In genomic region chr6:100109979-100110378, GRCm38 (mm10) we compare ENCODE assay signal across 9 mouse cellular contexts.
DNase-seq lines count a peak whose midpoint lies in the region; ATAC-seq and TF ChIP-seq lines count a peak whose summit lies in the region.
"Had no signal": no experiment of that assay in that cellular context is flagged by ENCODE, and none has a peak within 500 bp of the region (broad histone marks: within the 10 kb centered on the region; RNA-seq: fewer than 3 reads in every experiment).

No protein-coding gene starts in this region.

- WGBS in heart, embryonic 14.5 days = 8% methylated on average over 7 of the region's 7 CpGs
- WGBS in liver, embryonic 11.5 days = 27% methylated on average over 7 of the region's 7 CpGs
- 31% methylated on average over 7 of the region's 7 CpGs for whole genome bisulfite sequencing in stomach, postnatal 0 days
- WGBS in midbrain, embryonic 16.5 days = 73% methylated on average over 7 of the region's 7 CpGs
- 78% methylated on average over 7 of the region's 7 CpGs for WGBS in limb, embryonic 10.5 days

- no peak overlapping the region for H3K9ac ChIP-seq in heart, embryonic 14.5 days (ENCODE audit: low read length)
- no peak overlapping the region for H3K9ac ChIP-seq in liver, embryonic 11.5 days (ENCODE audit: low read depth, low read length)
- H3K9ac ChIP-seq in stomach, postnatal 0 days (ENCODE audit: low read length) = no peak overlapping the region
- H3K9ac ChIP-seq in midbrain, embryonic 16.5 days (ENCODE audit: low read depth, low read length) = no peak overlapping the region
- H3K9ac ChIP-seq: limb, embryonic 13.5 days had no signal

- H3K27ac ChIP-seq in heart, embryonic 14.5 days (replicated peaks in 1 of 2; ENCODE audit: control insufficient read depth in 1 of 2, insufficient read depth in 1 of 2, low read depth in 2 of 2, low read length in 2 of 2) = peak overlapping the region in 1 of 2 experiments; percentile 42; a peak in 1 of 4 replicates
- H3K27ac ChIP-seq in liver, embryonic 11.5 days (ENCODE audit: low read depth, low read length) = no peak overlapping the region
- H3K27ac ChIP-seq in stomach, postnatal 0 days (replicated peaks) = no peak overlapping the region
- no peak overlapping the region for H3K27ac ChIP-seq in midbrain, embryonic 16.5 days (ENCODE audit: low read length)
- no peak overlapping the region for H3K27ac ChIP-seq in limb, embryonic 10.5 days
- H3K27ac ChIP-seq: limb, embryonic 13.5 days had no signal

- TF ChIP-seq EP300 in stomach, postnatal 0 days (optimal IDR thresholded peaks at IDR 0.05) = no peak

- ATAC-seq in heart, embryonic 14.5 days (ENCODE audit: insufficient number of reproducible peaks, insufficient read depth, low FRiP score, low read depth) = peak; percentile 57; the same call in 1 of the 2 replicates
- peak; percentile 41 for ATAC-seq in liver, embryonic 11.5 days (replicated peaks; ENCODE audit: low FRiP score)
- peak; percentile 60 for ATAC-seq in stomach, postnatal 0 days (ENCODE audit: low FRiP score, low TSS enrichment)
- ATAC-seq in midbrain, embryonic 16.5 days = no peak

- H3K4me1 ChIP-seq in heart, embryonic 14.5 days (ENCODE audit: control insufficient read depth in 2 of 2, insufficient read depth in 2 of 2, low read length in 2 of 2) = peaks cover 26 to 35% of the 10 kb centered on the region in 2 experiments
- peaks cover 10% of the 10 kb centered on the region for H3K4me1 ChIP-seq in liver, embryonic 11.5 days (replicated peaks; ENCODE audit: control insufficient read depth, insufficient read depth, low read length)
- H3K4me1 ChIP-seq in stomach, postnatal 0 days (replicated peaks; ENCODE audit: control insufficient read depth, insufficient read depth) = no peaks in the 10 kb centered on the region
- peaks cover 4% of the 10 kb centered on the region; the same call in 1 of the 2 replicates for H3K4me1 ChIP-seq in midbrain, embryonic 16.5 days (ENCODE audit: control insufficient read depth, insufficient read depth, low read length)
- peaks cover 37% of the 10 kb centered on the region for H3K4me1 ChIP-seq in limb, embryonic 10.5 days

- no peak overlapping the region for H3K4me2 ChIP-seq in heart, embryonic 14.5 days (ENCODE audit: low read length)
- no peak overlapping the region for H3K4me2 ChIP-seq in liver, embryonic 11.5 days
- H3K4me2 ChIP-seq in stomach, postnatal 0 days (replicated peaks; ENCODE audit: low read depth) = no peak overlapping the region
- no peak overlapping the region for H3K4me2 ChIP-seq in midbrain, embryonic 16.5 days (ENCODE audit: low read length)
- H3K4me2 ChIP-seq: limb, embryonic 13.5 days had no signal

- H3K36me3 ChIP-seq in heart, embryonic 14.5 days (ENCODE audit: control insufficient read depth, insufficient read depth, low read length) = no peaks in the 10 kb centered on the region
- no peaks in the 10 kb centered on the region for H3K36me3 ChIP-seq in liver, embryonic 11.5 days (ENCODE audit: control insufficient read depth, insufficient read depth, low read length)
- H3K36me3 ChIP-seq in stomach, postnatal 0 days (ENCODE audit: control insufficient read depth, insufficient read depth, low read length) = no peaks in the 10 kb centered on the region
- no peaks in the 10 kb centered on the region for H3K36me3 ChIP-seq in midbrain, embryonic 16.5 days (ENCODE audit: control insufficient read depth, insufficient read depth, low read length)
- H3K36me3 ChIP-seq in limb, embryonic 10.5 days = no peaks in the 10 kb centered on the region
- H3K36me3 ChIP-seq: limb, embryonic 13.5 days had no signal

- peaks cover 4% of the 10 kb centered on the region for H3K27me3 ChIP-seq in heart, embryonic 14.5 days (ENCODE audit: control insufficient read depth, insufficient read depth, low read length)
- peaks cover 2% of the 10 kb centered on the region; the same call in 1 of the 2 replicates for H3K27me3 ChIP-seq in liver, embryonic 11.5 days (replicated peaks; ENCODE audit: control insufficient read depth, insufficient read depth, low read length)
- no peaks in the 10 kb centered on the region for H3K27me3 ChIP-seq in stomach, postnatal 0 days (ENCODE audit: control insufficient read depth, insufficient read depth, low read length)
- H3K27me3 ChIP-seq in midbrain, embryonic 16.5 days (ENCODE audit: control insufficient read depth, insufficient read depth, low read depth, low read length) = no peaks in the 10 kb centered on the region
- peaks cover 38% of the 10 kb centered on the region for H3K27me3 ChIP-seq in limb, embryonic 10.5 days (ENCODE audit: low read depth, poor library complexity, severe bottlenecking)

- no peak for TF ChIP-seq CTCF in stomach, postnatal 0 days (IDR thresholded peaks at IDR 0.05; ENCODE audit: low read depth)

- no peak overlapping the region for H3K4me3 ChIP-seq in heart, embryonic 14.5 days (ENCODE audit: control insufficient read depth in 1 of 2, insufficient read depth in 1 of 2, low read depth in 1 of 2, low read length in 2 of 2)
- H3K4me3 ChIP-seq in liver, embryonic 11.5 days (ENCODE audit: low read depth, low read length) = no peak overlapping the region
- no peak overlapping the region for H3K4me3 ChIP-seq in stomach, postnatal 0 days (ENCODE audit: low read depth, low read length)
- H3K4me3 ChIP-seq in midbrain, embryonic 16.5 days (ENCODE audit: low read depth, low read length) = no peak overlapping the region
- H3K4me3 ChIP-seq in limb, embryonic 10.5 days = no peak overlapping the region
- H3K4me3 ChIP-seq: erythroblast, embryonic 14.5 days; limb, embryonic 13.5 days had no signal

- peak; percentile 35 for DNase-seq in ovary, adult 18-20 months (ENCODE audit: low spot score)
- no peak for DNase-seq in ovary, postnatal 10 days (ENCODE audit: low spot score)
- no peak for DNase-seq in liver, embryonic 11.5 days (ENCODE audit: low spot score)
- peak; percentile 50 for DNase-seq in stomach, postnatal 0 days (ENCODE audit: low spot score)
- no peak for DNase-seq in limb, embryonic 10.5 days (ENCODE audit: low spot score)

- no peaks in the 10 kb centered on the region for H3K9me3 ChIP-seq in heart, embryonic 14.5 days (ENCODE audit: control insufficient read depth, low read length)
- H3K9me3 ChIP-seq in liver, embryonic 11.5 days (ENCODE audit: control insufficient read depth, low read length) = no peaks in the 10 kb centered on the region
- H3K9me3 ChIP-seq in stomach, postnatal 0 days (ENCODE audit: control insufficient read depth, low read length) = no peaks in the 10 kb centered on the region
- H3K9me3 ChIP-seq in midbrain, embryonic 16.5 days (replicated peaks; ENCODE audit: control insufficient read depth, low read length, poor library complexity, severe bottlenecking) = no peaks in the 10 kb centered on the region
- no peaks in the 10 kb centered on the region for H3K9me3 ChIP-seq in limb, embryonic 10.5 days (replicated peaks)
- H3K9me3 ChIP-seq: limb, embryonic 13.5 days had no signal

Comparison
In these comparisons a context has a peak if more than half of its experiments do, and no peak if none do; other contexts are left out.
1. DNase-seq: peak in ovary, adult 18-20 months (single experiment) and stomach, postnatal 0 days (single experiment); none in ovary, postnatal 10 days (single experiment), liver, embryonic 11.5 days (single experiment) and limb, embryonic 10.5 days (single experiment).